Mouse (Mus musculus): Measurements from ENCODE around the gene Zfp36.

- TF ChIP-seq POLR2A (IDR thresholded peaks at IDR 0.05; ENCODE audit: borderline replicate concordance, low read depth, low read length): peak; percentile 74; the same call in 1 of the 2 replicates
- no peak for TF ChIP-seq CTCF (IDR thresholded peaks at IDR 0.05; ENCODE audit: low read depth, low read length)
These were observed 12.6 kb upstream of the Zfp36 start, which contains the start of the genes Med29 and Paf1 for GRCm38 (mm10) chr7:28392429-28393271.

Measured in bone marrow macrophage, adult 2 months (primary cell).